Mouse (Mus musculus) CD4-positive, CD25-positive, alpha-beta regulatory T cell, adult 4 months (primary cell): Measurements from ENCODE around the gene Plekhb1. TPM values are rescaled to one million over a fixed set of nuclear protein-coding genes. Genes with fewer than 3 reads are reported as not detected.

ENCODE experiments used
- ATAC-seq: one replicate; pipeline ENCODE4 v1.8.0; 2017
- polyA plus RNA-seq, 2 experiments: library from polyadenylated mRNA; unstranded; fragments of 100-300 nt; shearing (Covaris generic); gene quantifications; one replicate each; pipeline ENCODE4 v1.2.1; 2017

Plekhb1 gene
- polyA plus RNA-seq, result under 1 TPM; 0.35 to 0.98 TPM

GRCm38 (mm10) chr7:100662231-100662630 is at the start of gene Plekhb1:
Gene Plekhb1, minus strand, starts transcription at chr7:100662414.
- ATAC-seq, result no peak

- peak; percentile 7 for ATAC-seq
Measured at GRCm38 (mm10) chr7:100706883-100707480, 44.8 kb upstream of the Plekhb1 start.

GRCm38 (mm10) chr7:100706143-100706841 is 44.1 kb upstream of the Plekhb1 start, which contains the start of gene Fam168a:
Gene Fam168a, plus strand, starts transcription at chr7:100706635.
- peak; percentile 91 for ATAC-seq

- peak; percentile 74 for ATAC-seq
Measured at GRCm38 (mm10) chr7:100699771-100700770, 37.9 kb upstream of the Plekhb1 start.

GRCm38 (mm10) chr7:100693199-100693598 is 31.0 kb upstream of the Plekhb1 start:
- peak; percentile 57 for ATAC-seq

- no peak for ATAC-seq
Measured at GRCm38 (mm10) chr7:100688471-100688870, 26.3 kb upstream of the Plekhb1 start.

- peak; percentile 54 for ATAC-seq
Measured at GRCm38 (mm10) chr7:100685061-100686030, 23.1 kb upstream of the Plekhb1 start.

GRCm38 (mm10) chr7:100684538-100684937 is 22.3 kb upstream of the Plekhb1 start:
- ATAC-seq, result no peak

GRCm38 (mm10) chr7:100684081-100684480 is 21.9 kb upstream of the Plekhb1 start:
- no peak for ATAC-seq

- ATAC-seq, result no peak
Measured at GRCm38 (mm10) chr7:100683241-100683640, 21.0 kb upstream of the Plekhb1 start.

- no peak for ATAC-seq
Measured at GRCm38 (mm10) chr7:100681132-100681531, 18.9 kb upstream of the Plekhb1 start.

GRCm38 (mm10) chr7:100678948-100679880 is 17.0 kb upstream of the Plekhb1 start:
- ATAC-seq, result no peak

- no peak for ATAC-seq
Measured at GRCm38 (mm10) chr7:100678052-100678451, 15.8 kb upstream of the Plekhb1 start.

- no peak for ATAC-seq
Measured at GRCm38 (mm10) chr7:100674941-100675340, 12.7 kb upstream of the Plekhb1 start.

- no peak for ATAC-seq
Measured at GRCm38 (mm10) chr7:100673452-100673851, 11.2 kb upstream of the Plekhb1 start.

- ATAC-seq, result no peak
Measured at GRCm38 (mm10) chr7:100670646-100671045, 8.4 kb upstream of the Plekhb1 start.

- no peak for ATAC-seq
Measured at GRCm38 (mm10) chr7:100663729-100664304, 1.6 kb upstream of the Plekhb1 start.

GRCm38 (mm10) chr7:100663190-100663589 is 976 bp upstream of the Plekhb1 start:
- peak; percentile 98 for ATAC-seq

- ATAC-seq, result no peak
Measured at GRCm38 (mm10) chr7:100661264-100661663, 950 bp downstream of the Plekhb1 start.

- ATAC-seq, result no peak
Measured at GRCm38 (mm10) chr7:100658093-100658578, 4.1 kb downstream of the Plekhb1 start.
